Mouse (Mus musculus): ENCODE measurements at regions not wholly inside any gene's neighbourhood (a gene's known extent, or its start where the extent isn't known, plus 50 kb on each side); places are given as distances from the start of the nearest gene placed in this dataset.

DNA sequence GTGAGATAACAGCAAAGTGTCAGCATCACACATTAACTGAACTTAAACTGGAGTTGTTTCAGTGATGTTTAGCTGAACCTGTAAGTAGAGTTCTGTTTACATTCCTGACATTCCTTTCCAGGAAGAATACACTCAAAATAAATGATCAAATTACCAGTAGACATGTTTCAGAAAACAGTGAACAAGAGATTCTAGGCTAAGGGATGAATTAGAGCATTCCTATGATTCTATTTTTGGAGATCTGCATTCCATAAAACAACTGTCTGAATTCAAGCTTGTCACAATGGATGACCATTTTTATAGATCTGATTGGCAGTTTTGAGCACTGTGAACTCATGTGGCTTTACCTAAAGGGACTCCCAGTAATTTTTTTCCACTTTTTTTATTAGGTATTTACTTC is 125.0 kb upstream of the Gm765 start:
- DNase-seq (ENCODE audit: low spot score in 2 of 2) = no peak

- DNase-seq (ENCODE audit: low spot score in 2 of 2) = no peak
Measured at GRCm38 (mm10) chr6:98452277-98452676, 109.7 kb upstream of the Gm765 start.

DNA sequence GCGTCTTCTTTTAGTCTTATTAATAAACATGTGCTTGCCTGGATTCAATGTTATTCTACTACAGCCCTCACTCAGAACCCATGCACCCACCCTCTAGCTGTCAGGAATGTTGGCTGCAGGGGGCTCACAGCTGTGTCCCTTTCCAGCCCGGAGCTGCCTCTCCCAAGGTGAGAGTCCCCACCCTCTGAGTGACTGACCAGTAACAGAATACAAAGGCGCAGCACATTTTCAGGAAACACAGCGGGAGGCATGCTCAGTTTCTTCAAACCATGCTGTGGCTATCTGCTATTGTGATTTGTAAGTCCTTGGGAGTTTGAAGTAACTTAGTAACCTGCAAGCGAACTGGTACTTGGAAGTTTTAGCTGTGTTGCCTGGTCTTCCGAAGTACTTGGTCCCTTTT is 93.1 kb upstream of the Gm765 start:
- DNase-seq (ENCODE audit: low spot score in 2 of 2) = no peak

GRCm38 (mm10) chr6:98433286-98433685 is 90.7 kb upstream of the Gm765 start:
- DNase-seq (ENCODE audit: low spot score in 2 of 2) = no peak

GRCm38 (mm10) chr6:98429120-98429519 is 86.6 kb upstream of the Gm765 start:
- no peak for DNase-seq (ENCODE audit: low spot score in 2 of 2)

- DNase-seq (ENCODE audit: low spot score in 2 of 2) = no peak
Measured at GRCm38 (mm10) chr6:98402605-98403004, 60.1 kb upstream of the Gm765 start.

GRCm38 (mm10) chr6:98394589-98394988 is 52.0 kb upstream of the Gm765 start:
- DNase-seq (ENCODE audit: low spot score in 2 of 2) = no peak

Data from spleen, postnatal 10 days (tissue).